Mouse (Mus musculus) small intestine, adult 2 months (tissue): ENCODE measurements around the gene Stx8.

ENCODE experiments used
- CTCF ChIP-seq: fragments of 200-500 bp; IDR thresholded peaks from 2 replicates; pipeline ENCODE4 v1.5.1; 2012; ENCODE audit warnings: low read depth, mild to moderate bottlenecking, control low read depth, inconsistent platforms, low read length, moderate library complexity, mixed read lengths; ENCODE audit not compliant: insufficient replicate concordance, insufficient read length; ENCODE audit errors: extremely low read depth
- POLR2A ChIP-seq: fragments of 200-500 bp; IDR thresholded peaks from 2 replicates; pipeline ENCODE4 v1.6.1; 2012; ENCODE audit warnings: low read depth, mild to moderate bottlenecking, control low read depth, inconsistent platforms, low read length, moderate library complexity

GRCm38 (mm10) chr11:67983564-67983963, 17.6 kb downstream of the Stx8 start:
- no peak for TF ChIP-seq CTCF
- no peak for TF ChIP-seq POLR2A
